19 mouse cellular contexts compared by ENCODE assay signal in the genomic region with DNA sequence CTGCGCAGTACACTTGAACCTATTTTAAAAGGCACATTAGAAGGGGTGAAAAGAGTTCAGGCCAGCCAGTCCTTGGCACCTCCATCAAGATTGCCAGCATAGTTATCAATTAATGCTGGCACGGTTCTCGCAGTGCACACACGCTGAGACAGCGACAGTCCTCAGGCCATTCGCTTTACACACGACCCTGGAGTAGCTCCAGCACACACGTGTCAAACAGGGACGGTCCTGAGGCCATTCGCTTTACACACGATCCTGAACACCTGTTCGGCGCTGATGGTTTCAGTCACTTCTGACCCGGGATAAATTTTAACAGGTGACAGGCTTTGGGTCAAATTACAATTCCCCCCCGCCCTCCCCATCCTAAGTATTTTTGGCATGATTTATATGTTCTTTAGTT. TPM values are rescaled to one million over a fixed set of nuclear protein-coding genes. Genes with fewer than 3 reads are reported as not detected.
DNase-seq lines count a peak whose midpoint lies in the region; ATAC-seq and TF ChIP-seq lines count a peak whose summit lies in the region.
"Had no signal": no experiment of that assay in that cellular context is flagged by ENCODE, and none has a peak within 500 bp of the region (broad histone marks: within the 10 kb centered on the region; RNA-seq: fewer than 3 reads in every experiment).

No protein-coding gene starts in this region.

- 21% methylated on average over 15 of the region's 15 CpGs for WGBS in kidney, adult 2 months
- 65% methylated on average over 15 of the region's 15 CpGs for WGBS in neural tube, embryonic 15.5 days

- H3K27me3 ChIP-seq in kidney, adult 2 months (replicated peaks; ENCODE audit: control insufficient read depth, insufficient read depth, low read length), result no peaks in the 10 kb centered on the region; the same call in 1 of the 2 replicates
- H3K27me3 ChIP-seq in neural tube, embryonic 15.5 days (replicated peaks), result no peaks in the 10 kb centered on the region
- H3K27me3 ChIP-seq: embryonic facial prominence, embryonic 13.5 days; heart, embryonic 15.5 days; hindbrain, embryonic 12.5 days; lung, embryonic 15.5 days; neural tube, embryonic 13.5 days had no signal

- H3K4me2 ChIP-seq in neural tube, embryonic 15.5 days, result no peak overlapping the region
- H3K4me2 ChIP-seq: embryonic facial prominence, embryonic 13.5 days; heart, embryonic 15.5 days; hindbrain, embryonic 12.5 days; lung, embryonic 15.5 days; neural tube, embryonic 13.5 days had no signal

- ATAC-seq in neural tube, embryonic 15.5 days (ENCODE audit: low FRiP score), result no peak; the same call in 1 of the 2 replicates
- ATAC-seq: midbrain, embryonic 16.5 days had no signal

- no peak for TF ChIP-seq CTCF in kidney, adult 2 months (conservative IDR thresholded peaks at IDR 0.05; ENCODE audit: insufficient read depth, insufficient read length, low read depth, low read length)

- intact Hi-C loops in heart, postnatal 14 days (cut with DNase I), result no loop called here

- TF ChIP-seq POLR2A in kidney, adult 2 months (IDR thresholded peaks at IDR 0.05; ENCODE audit: low read depth, low read length), result no peak

- H3K27ac ChIP-seq in kidney, adult 2 months (ENCODE audit: insufficient read depth, low read depth, low read length), result no peak overlapping the region
- no peak overlapping the region for H3K27ac ChIP-seq in neural tube, embryonic 15.5 days (replicated peaks)
- H3K27ac ChIP-seq: embryonic facial prominence, embryonic 13.5 days; heart, embryonic 15.5 days; hindbrain, embryonic 12.5 days; lung, embryonic 15.5 days; neural tube, embryonic 13.5 days had no signal

- H3K4me3 ChIP-seq in kidney, adult 2 months (ENCODE audit: insufficient read depth, low read depth, low read length), result no peak overlapping the region
- no peak overlapping the region for H3K4me3 ChIP-seq in neural tube, embryonic 15.5 days (replicated peaks)
- H3K4me3 ChIP-seq: embryonic facial prominence, embryonic 13.5 days; heart, embryonic 15.5 days; hindbrain, embryonic 12.5 days; lung, embryonic 15.5 days; neural tube, embryonic 13.5 days had no signal

- H3K9ac ChIP-seq in neural tube, embryonic 15.5 days (replicated peaks), result no peak overlapping the region
- H3K9ac ChIP-seq: embryonic facial prominence, embryonic 13.5 days; heart, embryonic 15.5 days; hindbrain, embryonic 12.5 days; lung, embryonic 15.5 days; neural tube, embryonic 13.5 days had no signal

- no peaks in the 10 kb centered on the region for H3K36me3 ChIP-seq in kidney, adult 2 months (ENCODE audit: control insufficient read depth, insufficient read depth, low read length)
- no peaks in the 10 kb centered on the region for H3K36me3 ChIP-seq in neural tube, embryonic 15.5 days
- H3K36me3 ChIP-seq: embryonic facial prominence, embryonic 13.5 days; heart, embryonic 15.5 days; hindbrain, embryonic 12.5 days; lung, embryonic 15.5 days; neural tube, embryonic 13.5 days had no signal

- DNase-seq in cerebellum, postnatal 10 days, result peak; percentile 83 to 90
- DNase-seq in cerebellum, adult 9-10 months, result no peak
- peak; percentile 4 for DNase-seq in kidney, adult 2 months
- no peak for DNase-seq in kidney, postnatal 25 days
- DNase-seq in neural tube, embryonic 10.5 days (ENCODE audit: extremely low spot score, low spot score), result peak; percentile 30
- DNase-seq in heart, postnatal 14 days, result no peak
- no peak for DNase-seq in retina, postnatal 1 day
- DNase-seq: adrenal gland, adult 8-10 months; heart, adult 18-20 months; liver had no signal

- no peaks in the 10 kb centered on the region for H3K9me3 ChIP-seq in neural tube, embryonic 15.5 days (replicated peaks)
- H3K9me3 ChIP-seq: embryonic facial prominence, embryonic 13.5 days; heart, embryonic 15.5 days; hindbrain, embryonic 12.5 days; lung, embryonic 15.5 days; neural tube, embryonic 13.5 days had no signal

- H3K4me1 ChIP-seq in kidney, adult 2 months (ENCODE audit: control insufficient read depth, insufficient read depth, low read length), result no peaks in the 10 kb centered on the region
- H3K4me1 ChIP-seq in neural tube, embryonic 15.5 days, result no peaks in the 10 kb centered on the region
- H3K4me1 ChIP-seq: embryonic facial prominence, embryonic 13.5 days; hindbrain, embryonic 12.5 days; lung, embryonic 15.5 days; neural tube, embryonic 13.5 days had no signal

RNA-seq across cellular contexts. Expression of a gene that starts 23.8 kb away (rescaled TPM):
- 0.20 TPM in 1 of 2 replicates, not detected in the other for polyA plus RNA-seq in kidney, adult 2 months (2012; rRNA removed)
- polyA plus RNA-seq in neural tube, embryonic 15.5 days (2015; fragmentation: Nextera tagmentation; extraction: Ambion mirVana), result 0.74 and 0.81 TPM in 2 replicates
- under 1 TPM; 0.26 to 0.39 TPM for total RNA-seq in heart, postnatal 14 days (2021)
- total RNA-seq: megakaryocyte progenitor cell, adult 5-6 weeks had no signal
- polyA plus RNA-seq: small intestine, adult 2 months had no signal

Comparison
In these comparisons a context has a peak if more than half of its experiments do, and no peak if none do; other contexts are left out.
1. DNase-seq: peak in cerebellum, postnatal 10 days (2 of 2), kidney, adult 2 months (single experiment) and neural tube, embryonic 10.5 days (single experiment); none in cerebellum, adult 9-10 months (single experiment), kidney, postnatal 25 days (0 of 2), heart, postnatal 14 days (0 of 2) and retina, postnatal 1 day (single experiment).